9 mouse cellular contexts compared by ENCODE assay signal in the genomic region with DNA sequence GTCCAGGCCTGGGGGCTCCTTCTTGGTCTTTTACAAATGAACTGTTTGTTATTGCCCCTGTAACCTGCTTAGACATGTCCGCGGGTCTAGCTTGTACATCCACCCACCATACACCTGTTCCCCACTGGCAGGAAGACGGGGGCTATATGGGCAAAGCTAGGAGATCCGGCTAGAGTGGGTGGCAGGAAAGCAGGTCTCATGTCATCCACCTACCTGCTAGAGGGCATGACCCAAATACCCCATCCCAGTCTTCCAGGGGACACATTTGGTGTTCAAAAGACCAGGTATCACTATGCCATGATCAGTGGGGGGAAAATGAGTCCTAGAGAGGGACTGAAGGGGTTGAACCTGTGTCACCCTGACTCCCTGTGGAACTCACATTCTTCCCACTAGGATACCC. TPM values are rescaled to one million over a fixed set of nuclear protein-coding genes. Genes with fewer than 3 reads are reported as not detected.
DNase-seq lines count a peak whose midpoint lies in the region; ATAC-seq lines count a peak whose summit lies in the region.
"Had no signal": no experiment of that assay in that cellular context is flagged by ENCODE, and none has a peak within 500 bp of the region (broad histone marks: within the 10 kb centered on the region; RNA-seq: fewer than 3 reads in every experiment).

No protein-coding gene starts in this region.

- no peaks in the 10 kb centered on the region for H3K27me3 ChIP-seq in kidney, embryonic 16.5 days (ENCODE audit: insufficient read depth, low read length)
- no peaks in the 10 kb centered on the region for H3K27me3 ChIP-seq in embryonic facial prominence, embryonic 12.5 days
- H3K27me3 ChIP-seq in hindbrain, embryonic 12.5 days, result no peaks in the 10 kb centered on the region
- H3K27me3 ChIP-seq in midbrain, embryonic 14.5 days (ENCODE audit: control insufficient read depth, insufficient read depth, low read length), result no peaks in the 10 kb centered on the region

- peak overlapping the region; percentile 99 for H3K27ac ChIP-seq in kidney, embryonic 16.5 days (ENCODE audit: low read length)
- H3K27ac ChIP-seq in embryonic facial prominence, embryonic 12.5 days, result peak overlapping the region; percentile 99
- peak overlapping the region; percentile 99; the same call in 1 of the 2 replicates for H3K27ac ChIP-seq in hindbrain, embryonic 12.5 days
- H3K27ac ChIP-seq in midbrain, embryonic 14.5 days (replicated peaks; ENCODE audit: low read depth, low read length), result peak overlapping the region; percentile 99; the same call in 1 of the 2 replicates

- H3K4me1 ChIP-seq in kidney, embryonic 16.5 days (ENCODE audit: insufficient read depth, low read length), result peaks cover 59% of the 10 kb centered on the region
- H3K4me1 ChIP-seq in embryonic facial prominence, embryonic 12.5 days, result peaks cover 37% of the 10 kb centered on the region
- peaks cover 64% of the 10 kb centered on the region for H3K4me1 ChIP-seq in hindbrain, embryonic 12.5 days
- peaks cover 41% of the 10 kb centered on the region for H3K4me1 ChIP-seq in midbrain, embryonic 14.5 days (ENCODE audit: control insufficient read depth, insufficient read depth, low read length)

- H3K36me3 ChIP-seq in kidney, embryonic 16.5 days (ENCODE audit: insufficient read depth, low read length), result peaks cover 13% of the 10 kb centered on the region; the same call in 1 of the 2 replicates
- peaks cover 21% of the 10 kb centered on the region for H3K36me3 ChIP-seq in embryonic facial prominence, embryonic 12.5 days
- H3K36me3 ChIP-seq in hindbrain, embryonic 12.5 days, result peaks cover 19% of the 10 kb centered on the region
- peaks cover 19% of the 10 kb centered on the region for H3K36me3 ChIP-seq in midbrain, embryonic 14.5 days (ENCODE audit: control insufficient read depth, insufficient read depth, low read length)

- ATAC-seq in kidney, embryonic 16.5 days (ENCODE audit: low FRiP score, low TSS enrichment), result no peak
- ATAC-seq in embryonic facial prominence, embryonic 12.5 days (ENCODE audit: insufficient number of reproducible peaks, insufficient read depth, low FRiP score, low TSS enrichment), result no peak
- no peak for ATAC-seq in hindbrain, embryonic 12.5 days (ENCODE audit: low FRiP score)
- ATAC-seq in midbrain, embryonic 14.5 days (ENCODE audit: low FRiP score, low TSS enrichment), result no peak
- no peak for ATAC-seq in activated CD4-positive, CD25-positive, alpha-beta regulatory T cell, adult 4 months

- peak overlapping the region; percentile 84 for H3K9ac ChIP-seq in kidney, embryonic 16.5 days (replicated peaks; ENCODE audit: low read length)
- H3K9ac ChIP-seq in embryonic facial prominence, embryonic 12.5 days, result peak overlapping the region; percentile 61
- peak overlapping the region; percentile 86; the same call in 1 of the 2 replicates for H3K9ac ChIP-seq in hindbrain, embryonic 12.5 days
- peak overlapping the region; percentile 3; the same call in 1 of the 2 replicates for H3K9ac ChIP-seq in midbrain, embryonic 14.5 days (replicated peaks; ENCODE audit: low read length)

- H3K4me2 ChIP-seq in kidney, embryonic 16.5 days (replicated peaks; ENCODE audit: low read depth, low read length), result peak overlapping the region; percentile 97
- H3K4me2 ChIP-seq in embryonic facial prominence, embryonic 12.5 days (replicated peaks), result peak overlapping the region; percentile 92
- H3K4me2 ChIP-seq in hindbrain, embryonic 12.5 days (replicated peaks), result peak overlapping the region; percentile 91
- H3K4me2 ChIP-seq in midbrain, embryonic 14.5 days (ENCODE audit: low read length), result peak overlapping the region; percentile 83

- WGBS in kidney, embryonic 16.5 days, result 77% methylated on average over 4 of the region's 4 CpGs
- WGBS in embryonic facial prominence, embryonic 12.5 days, result 82% methylated on average over 4 of the region's 4 CpGs
- 90% methylated on average over 4 of the region's 4 CpGs for WGBS in hindbrain, embryonic 12.5 days
- 91% methylated on average over 4 of the region's 4 CpGs for WGBS in midbrain, embryonic 14.5 days

- H3K9me3 ChIP-seq in kidney, embryonic 16.5 days (ENCODE audit: low read length), result no peaks in the 10 kb centered on the region
- H3K9me3 ChIP-seq in embryonic facial prominence, embryonic 12.5 days, result no peaks in the 10 kb centered on the region
- H3K9me3 ChIP-seq in hindbrain, embryonic 12.5 days (replicated peaks), result no peaks in the 10 kb centered on the region
- H3K9me3 ChIP-seq in midbrain, embryonic 14.5 days (ENCODE audit: control insufficient read depth, low read length), result no peaks in the 10 kb centered on the region

- peak overlapping the region; percentile 78 for H3K4me3 ChIP-seq in kidney, embryonic 16.5 days (ENCODE audit: low read length)
- H3K4me3 ChIP-seq in embryonic facial prominence, embryonic 12.5 days, result peak overlapping the region; percentile 89
- peak overlapping the region; percentile 60; the same call in 1 of the 2 replicates for H3K4me3 ChIP-seq in hindbrain, embryonic 12.5 days
- H3K4me3 ChIP-seq in midbrain, embryonic 14.5 days (replicated peaks; ENCODE audit: low read depth, low read length), result no peak overlapping the region

- no peak for DNase-seq in kidney, postnatal 14 days
- no peak for DNase-seq in midbrain, embryonic 14.5 days
- DNase-seq in embryo, embryonic 11 days, result no peak
- no peak for DNase-seq in MN1 (ENCODE audit: low spot score)
- DNase-seq: right cerebral cortex, postnatal 4 days had no signal

RNA-seq across cellular contexts. Expression of gene Cic, which starts 9.9 kb away (rescaled TPM):
- 28.9 and 30.8 TPM in 2 replicates for polyA plus RNA-seq in kidney, embryonic 16.5 days (2015; fragmentation: Nextera tagmentation; extraction: Ambion mirVana)
- 45.7 and 47.0 TPM in 2 replicates for polyA plus RNA-seq in embryonic facial prominence, embryonic 12.5 days (2016; fragmentation: Nextera tagmentation; extraction: Ambion mirVana)
- polyA plus RNA-seq in hindbrain, embryonic 12.5 days (2016; fragmentation: Nextera tagmentation; extraction: Ambion mirVana), result 41.1 and 42.4 TPM in 2 replicates
- polyA plus RNA-seq in midbrain, embryonic 14.5 days (2014; fragmentation: Nextera tagmentation; extraction: Ambion mirVana), result 47.3 and 52.0 TPM in 2 replicates
- polyA plus RNA-seq in activated CD4-positive, CD25-positive, alpha-beta regulatory T cell, adult 4 months (2017; shearing (Covaris generic)), result 10 to 100 TPM; 23.2 to 26.0 TPM

RNA-seq across cellular contexts. Expression of gene Pafah1b3, which starts 20.4 kb away (rescaled TPM):
- polyA plus RNA-seq in kidney, embryonic 16.5 days (2015; fragmentation: Nextera tagmentation; extraction: Ambion mirVana), result 197 and 199 TPM in 2 replicates
- polyA plus RNA-seq in embryonic facial prominence, embryonic 12.5 days (2016; fragmentation: Nextera tagmentation; extraction: Ambion mirVana), result 317 and 337 TPM in 2 replicates
- 391 and 405 TPM in 2 replicates for polyA plus RNA-seq in hindbrain, embryonic 12.5 days (2016; fragmentation: Nextera tagmentation; extraction: Ambion mirVana)
- polyA plus RNA-seq in midbrain, embryonic 14.5 days (2014; fragmentation: Nextera tagmentation; extraction: Ambion mirVana), result 630 and 836 TPM in 2 replicates
- polyA plus RNA-seq in activated CD4-positive, CD25-positive, alpha-beta regulatory T cell, adult 4 months (2017; shearing (Covaris generic)), result 10 to 100 TPM; 16.8 to 30.7 TPM

RNA-seq across cellular contexts. Expression of gene Prr19, which starts 23.8 kb away (rescaled TPM):
- polyA plus RNA-seq in kidney, embryonic 16.5 days (2015; fragmentation: Nextera tagmentation; extraction: Ambion mirVana), result 0.84 and 0.98 TPM in 2 replicates
- 1.0 and 1.9 TPM in 2 replicates for polyA plus RNA-seq in embryonic facial prominence, embryonic 12.5 days (2016; fragmentation: Nextera tagmentation; extraction: Ambion mirVana)
- 0.87 and 1.1 TPM in 2 replicates for polyA plus RNA-seq in hindbrain, embryonic 12.5 days (2016; fragmentation: Nextera tagmentation; extraction: Ambion mirVana)
- 3.0 and 3.2 TPM in 2 replicates for polyA plus RNA-seq in midbrain, embryonic 14.5 days (2014; fragmentation: Nextera tagmentation; extraction: Ambion mirVana)
- polyA plus RNA-seq in activated CD4-positive, CD25-positive, alpha-beta regulatory T cell, adult 4 months (2017; shearing (Covaris generic)), result not detected

RNA-seq across cellular contexts. Expression of gene Erf, which starts 26.8 kb away (rescaled TPM):
- 12.5 and 15.2 TPM in 2 replicates for polyA plus RNA-seq in kidney, embryonic 16.5 days (2015; fragmentation: Nextera tagmentation; extraction: Ambion mirVana)
- 20.0 and 20.8 TPM in 2 replicates for polyA plus RNA-seq in embryonic facial prominence, embryonic 12.5 days (2016; fragmentation: Nextera tagmentation; extraction: Ambion mirVana)
- polyA plus RNA-seq in hindbrain, embryonic 12.5 days (2016; fragmentation: Nextera tagmentation; extraction: Ambion mirVana), result 10.4 and 13.6 TPM in 2 replicates
- 2.2 and 4.8 TPM in 2 replicates for polyA plus RNA-seq in midbrain, embryonic 14.5 days (2014; fragmentation: Nextera tagmentation; extraction: Ambion mirVana)
- under 1 TPM; 0.28 to 0.38 TPM for polyA plus RNA-seq in activated CD4-positive, CD25-positive, alpha-beta regulatory T cell, adult 4 months (2017; shearing (Covaris generic))

RNA-seq across cellular contexts. Expression of gene Tmem145, which starts 28.5 kb away (rescaled TPM):
- polyA plus RNA-seq in kidney, embryonic 16.5 days (2015; fragmentation: Nextera tagmentation; extraction: Ambion mirVana), result 0.10 and 0.67 TPM in 2 replicates
- polyA plus RNA-seq in embryonic facial prominence, embryonic 12.5 days (2016; fragmentation: Nextera tagmentation; extraction: Ambion mirVana), result 2.7 and 4.0 TPM in 2 replicates
- polyA plus RNA-seq in hindbrain, embryonic 12.5 days (2016; fragmentation: Nextera tagmentation; extraction: Ambion mirVana), result 24.3 and 25.9 TPM in 2 replicates
- polyA plus RNA-seq in midbrain, embryonic 14.5 days (2014; fragmentation: Nextera tagmentation; extraction: Ambion mirVana), result 68.6 and 77.8 TPM in 2 replicates
- not detected for polyA plus RNA-seq in activated CD4-positive, CD25-positive, alpha-beta regulatory T cell, adult 4 months (2017; shearing (Covaris generic))

Comparison
In these comparisons a context has a peak if more than half of its experiments do, and no peak if none do; other contexts are left out.
1. H3K9ac ChIP-seq: peak in every context shown above with its lines; median percentile 86 in hindbrain, embryonic 12.5 days; 84 in kidney, embryonic 16.5 days; 61 in embryonic facial prominence, embryonic 12.5 days; 3 in midbrain, embryonic 14.5 days.